Mouse (Mus musculus): ENCODE results near the gene Ctnnbip1. TPM values are rescaled to one million over a fixed set of nuclear protein-coding genes. Genes with fewer than 3 reads are reported as not detected.

Gene Ctnnbip1
- polyA plus RNA-seq, 1 experiment from 2014 or later = 75.6 TPM

Small RNA genes within 50 kb of the gene (microRNA-seq; reads per million reads assigned to microRNA genes)
- gene Mir5616 = not detected

Other genes with a start within 250 kb of the Ctnnbip1 start
- 111 and 136 TPM in 2 replicates for gene Kif1b, start 210.5 kb upstream of the Ctnnbip1 start, polyA plus RNA-seq (2016; fragmentation: Nextera tagmentation; extraction: Ambion mirVana)
- gene Ube4b, start 91.5 kb upstream of the Ctnnbip1 start, polyA plus RNA-seq (2016; fragmentation: Nextera tagmentation; extraction: Ambion mirVana) = 76.3 and 77.5 TPM in 2 replicates
- gene Rbp7, start 63.3 kb upstream of the Ctnnbip1 start, polyA plus RNA-seq (2016; fragmentation: Nextera tagmentation; extraction: Ambion mirVana) = not detected in 2 replicates
- 0.67 TPM in 1 of 2 replicates, not detected in the other for gene Tmem274, start 40.9 kb upstream of the Ctnnbip1 start, polyA plus RNA-seq (2016; fragmentation: Nextera tagmentation; extraction: Ambion mirVana)
- gene Nmnat1, start 33.0 kb upstream of the Ctnnbip1 start, polyA plus RNA-seq (2016; fragmentation: Nextera tagmentation; extraction: Ambion mirVana) = 12.0 and 14.0 TPM in 2 replicates
- 46.1 and 51.0 TPM in 2 replicates for gene Lzic, start 33.0 kb upstream of the Ctnnbip1 start, polyA plus RNA-seq (2016; fragmentation: Nextera tagmentation; extraction: Ambion mirVana)
- gene Clstn1, start 68.2 kb downstream of the Ctnnbip1 start, polyA plus RNA-seq (2016; fragmentation: Nextera tagmentation; extraction: Ambion mirVana) = 133 and 138 TPM in 2 replicates
- 20.7 and 22.9 TPM in 2 replicates for gene Pik3cd, start 184.3 kb downstream of the Ctnnbip1 start, polyA plus RNA-seq (2016; fragmentation: Nextera tagmentation; extraction: Ambion mirVana)
- gene Tmem201, start 219.8 kb downstream of the Ctnnbip1 start, polyA plus RNA-seq (2016; fragmentation: Nextera tagmentation; extraction: Ambion mirVana) = 41.4 and 42.3 TPM in 2 replicates

All from neural tube, embryonic 12.5 days (tissue).